Mouse (Mus musculus): ENCODE results near the gene Rnpepl1. TPM values are rescaled to one million over a fixed set of nuclear protein-coding genes. Genes with fewer than 3 reads are reported as not detected.
A peak's percentile ranks its signal among the peaks of the same experiment; 100 is the strongest.

Rnpepl1 gene
- polyA plus RNA-seq, 1 experiment from 2014 or later = 62.7 TPM

- ChIA-PET CTCF (no interaction called here), POLR2A (no interaction called here)
- no peak for TF ChIP-seq CTCF (IDR thresholded peaks at IDR 0.05)
- in situ Hi-C loops (cut with MboI; ENCODE audit: low pct_unique_long_range_greater_than_20kb) = no loop called here
- ATAC-seq (no peak), DNase-seq (ENCODE audit: low read depth, low spot score) (no peak)
- H3K27me3 ChIP-seq = no peaks in the 10 kb centered on the region
Measured at GRCm38 (mm10) chr1:92971879-92972795, 61.6 kb downstream of the Rnpepl1 start.

- ATAC-seq (peak; percentile 35), DNase-seq (ENCODE audit: low read depth, low spot score) (no peak)
- POLR2A ChIA-PET = no interaction called here
- no peaks in the 10 kb centered on the region for H3K27me3 ChIP-seq
- in situ Hi-C loops (cut with MboI; ENCODE audit: low pct_unique_long_range_greater_than_20kb) = no loop called here
- CTCF ChIA-PET = no interaction called here
- no peak for TF ChIP-seq CTCF (IDR thresholded peaks at IDR 0.05)
Measured at GRCm38 (mm10) chr1:92972854-92973253, 62.3 kb downstream of the Rnpepl1 start.

Other genes starting within 250 kb of the Rnpepl1 start
- 131 TPM for gene Gpc1, start 79.1 kb upstream of the Rnpepl1 start, polyA plus RNA-seq (2021)
- 0.45 TPM for gene Ankmy1, start 7.9 kb upstream of the Rnpepl1 start, polyA plus RNA-seq (2021)
- 8.9 TPM for gene Dusp28, start 3.8 kb upstream of the Rnpepl1 start, polyA plus RNA-seq (2021)
- gene Capn10, start 23.6 kb downstream of the Rnpepl1 start, polyA plus RNA-seq (2021) = 37.7 TPM
- gene Gpr35, start 40.1 kb downstream of the Rnpepl1 start, polyA plus RNA-seq (2021) = not detected
- gene Aqp12, start 95.6 kb downstream of the Rnpepl1 start, polyA plus RNA-seq (2021) = not detected
- gene Kif1a, start 191.2 kb downstream of the Rnpepl1 start, polyA plus RNA-seq (2021) = not detected
- gene Agxt, start 224.5 kb downstream of the Rnpepl1 start, polyA plus RNA-seq (2021) = not detected